Mouse (Mus musculus): ENCODE data around the gene Lcn4. TPM values are rescaled to one million over a fixed set of nuclear protein-coding genes. Genes with fewer than 3 reads are reported as not detected.
"Not testable (repeated sequence)": the region's sequence is repeated elsewhere in the genome, so short reads cannot be mapped to it uniquely, and the experiment has no call there.

The Lcn4 gene
- polyA plus RNA-seq (2014; fragmentation: Nextera tagmentation; extraction: Ambion mirVana), result not detected in 2 replicates

DNA sequence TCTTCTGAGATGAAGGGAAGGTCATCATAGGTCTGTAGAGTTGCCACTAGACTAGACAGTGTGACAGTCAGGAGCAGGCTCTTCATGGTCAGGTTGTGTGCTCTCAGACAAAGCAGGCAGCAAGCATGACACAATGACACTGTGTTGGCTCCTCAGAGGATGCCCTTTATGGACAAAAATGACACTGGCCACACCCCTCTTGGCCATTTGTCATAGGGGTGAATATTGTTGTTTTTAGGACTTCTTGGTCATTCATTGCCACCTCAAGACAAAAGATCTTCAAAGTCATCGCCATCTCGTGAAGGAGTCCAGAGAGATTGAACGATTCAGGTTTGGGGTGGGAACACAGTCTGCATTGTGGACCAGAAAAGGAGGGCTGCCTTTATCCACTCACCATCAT, at the start of gene Lcn4:
Gene Lcn4 (minus strand): TSS at position 101 of the 400 bp plus-strand sequence.
- Histone ChIP-seq H3K27me3 (replicated peaks; ENCODE audit: control insufficient read depth, insufficient read depth, low read length) (no peaks in the 10 kb centered on the region), H3K4me3 (ENCODE audit: low read depth, low read length) (no peak within 1 kb of the TSS), H3K4me1 (ENCODE audit: control insufficient read depth, insufficient read depth, low read length) (no peaks in the 10 kb centered on the region), H3K9ac (ENCODE audit: low read depth, low read length) (no peak within 1 kb of the TSS), H3K9me3 (ENCODE audit: control insufficient read depth, low read length) (no peaks in the 10 kb centered on the region), H3K4me2 (ENCODE audit: low read depth, low read length) (no peak within 1 kb of the TSS), H3K36me3 (ENCODE audit: control insufficient read depth, insufficient read depth, low read length) (no peaks in the 10 kb centered on the region), H3K27ac (replicated peaks; ENCODE audit: low read depth, low read length) (no peak within 1 kb of the TSS)
- no peak for DNase-seq (ENCODE audit: low spot score)
- 88% methylated on average over 3 of the region's 3 CpGs for WGBS
- ATAC-seq (ENCODE audit: low read depth), result no peak

DNA sequence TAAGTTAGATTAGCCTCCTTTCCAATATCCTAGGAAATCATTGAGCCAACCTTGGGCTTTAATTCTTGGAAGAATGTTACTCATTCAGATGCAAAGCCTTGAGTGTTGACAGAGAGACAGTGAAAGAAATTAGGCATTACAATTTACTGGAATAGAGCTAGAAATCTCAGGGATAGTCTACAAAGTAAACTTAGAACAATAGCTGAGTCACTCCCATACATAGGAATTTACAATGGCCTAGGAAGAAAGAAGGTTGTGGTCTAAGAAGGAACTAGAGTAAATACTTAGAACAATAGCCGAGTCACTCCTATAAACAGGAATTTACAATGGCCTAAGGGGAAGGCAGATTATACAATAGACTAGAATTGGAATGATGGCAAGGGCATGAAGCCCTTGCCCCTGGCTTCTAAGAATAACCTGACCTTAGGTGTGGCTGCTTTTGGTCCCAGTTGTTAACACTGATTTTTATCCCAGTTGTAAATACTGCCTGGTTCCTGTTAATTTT, 15.1 kb upstream of the Lcn4 start:
- Histone ChIP-seq H3K4me3 (ENCODE audit: low read depth, low read length) (no peak overlapping the region), H3K9me3 (ENCODE audit: control insufficient read depth, low read length) (no peaks in the 10 kb centered on the region), H3K4me1 (ENCODE audit: control insufficient read depth, insufficient read depth, low read length) (no peaks in the 10 kb centered on the region), H3K27me3 (replicated peaks; ENCODE audit: control insufficient read depth, insufficient read depth, low read length) (no peaks in the 10 kb centered on the region), H3K27ac (replicated peaks; ENCODE audit: low read depth, low read length) (no peak overlapping the region), H3K9ac (ENCODE audit: low read depth, low read length) (no peak overlapping the region), H3K4me2 (ENCODE audit: low read depth, low read length) (no peak overlapping the region), H3K36me3 (ENCODE audit: control insufficient read depth, insufficient read depth, low read length) (no peaks in the 10 kb centered on the region)
- ATAC-seq (ENCODE audit: low read depth), result no peak
- 77% methylated on average over 1 of the region's 1 CpGs for WGBS
- DNase-seq (ENCODE audit: low spot score), result no peak

DNA sequence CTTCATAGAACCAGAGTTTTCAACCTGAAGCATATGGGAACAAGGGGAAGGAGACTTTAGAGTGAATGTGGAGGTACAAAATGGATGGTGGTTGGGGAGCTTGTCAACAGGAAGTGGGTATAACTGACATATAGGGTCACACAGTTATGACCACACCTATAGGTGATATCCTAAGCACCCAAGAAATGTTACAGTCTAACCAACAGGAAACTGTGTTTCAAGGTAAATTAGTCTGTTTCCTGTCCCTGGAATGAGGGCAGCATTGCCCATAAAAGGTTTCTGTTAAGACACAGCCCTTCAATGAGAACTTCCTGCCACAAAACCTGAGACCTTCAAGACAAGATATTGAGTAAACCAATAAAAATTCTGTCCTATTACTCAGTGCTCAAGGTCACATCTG, 2.3 kb downstream of the Lcn4 start:
- Histone ChIP-seq H3K36me3 (ENCODE audit: control insufficient read depth, insufficient read depth, low read length) (no peaks in the 10 kb centered on the region), H3K4me1 (ENCODE audit: control insufficient read depth, insufficient read depth, low read length) (no peaks in the 10 kb centered on the region), H3K27me3 (replicated peaks; ENCODE audit: control insufficient read depth, insufficient read depth, low read length) (no peaks in the 10 kb centered on the region), H3K4me2 (ENCODE audit: low read depth, low read length) (no peak overlapping the region), H3K4me3 (ENCODE audit: low read depth, low read length) (no peak overlapping the region), H3K9ac (ENCODE audit: low read depth, low read length) (no peak overlapping the region), H3K27ac (replicated peaks; ENCODE audit: low read depth, low read length) (no peak overlapping the region), H3K9me3 (ENCODE audit: control insufficient read depth, low read length) (no peaks in the 10 kb centered on the region)
- DNase-seq (ENCODE audit: low spot score), result no peak
- ATAC-seq (ENCODE audit: low read depth), result no peak

DNA sequence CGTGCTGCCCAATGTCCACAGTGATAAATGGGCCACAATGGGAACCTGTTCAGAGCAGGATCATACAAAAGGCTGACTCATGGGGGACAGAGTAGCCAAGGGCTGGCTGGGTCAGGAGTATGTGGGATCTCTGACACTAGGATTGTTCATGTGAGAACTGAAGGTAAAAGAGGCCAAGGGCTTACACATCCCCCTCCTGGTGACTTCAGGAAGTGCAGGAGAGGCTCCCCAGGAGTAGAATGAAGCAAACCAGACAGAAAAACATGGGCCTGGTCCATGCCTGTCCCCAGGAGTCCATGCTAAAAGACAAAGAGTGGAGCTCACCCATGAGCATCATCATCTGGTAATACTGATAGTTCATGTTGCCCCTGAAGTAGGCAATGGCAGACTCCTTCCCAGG, 7.5 kb downstream of the Lcn4 start:
- H3K4me2 ChIP-seq (ENCODE audit: low read depth, low read length); H3K27ac ChIP-seq (replicated peaks; ENCODE audit: low read depth, low read length); H3K4me1 ChIP-seq (ENCODE audit: control insufficient read depth, insufficient read depth, low read length); H3K9ac ChIP-seq (ENCODE audit: low read depth, low read length); H3K9me3 ChIP-seq (ENCODE audit: control insufficient read depth, low read length); H3K36me3 ChIP-seq (ENCODE audit: control insufficient read depth, insufficient read depth, low read length); H3K27me3 ChIP-seq (replicated peaks; ENCODE audit: control insufficient read depth, insufficient read depth, low read length); ATAC-seq (ENCODE audit: low read depth); H3K4me3 ChIP-seq (ENCODE audit: low read depth, low read length): not testable (repeated sequence)
- 83% methylated on average over 1 of the region's 1 CpGs for WGBS
- peak; percentile 16 for DNase-seq (ENCODE audit: low spot score)

DNA sequence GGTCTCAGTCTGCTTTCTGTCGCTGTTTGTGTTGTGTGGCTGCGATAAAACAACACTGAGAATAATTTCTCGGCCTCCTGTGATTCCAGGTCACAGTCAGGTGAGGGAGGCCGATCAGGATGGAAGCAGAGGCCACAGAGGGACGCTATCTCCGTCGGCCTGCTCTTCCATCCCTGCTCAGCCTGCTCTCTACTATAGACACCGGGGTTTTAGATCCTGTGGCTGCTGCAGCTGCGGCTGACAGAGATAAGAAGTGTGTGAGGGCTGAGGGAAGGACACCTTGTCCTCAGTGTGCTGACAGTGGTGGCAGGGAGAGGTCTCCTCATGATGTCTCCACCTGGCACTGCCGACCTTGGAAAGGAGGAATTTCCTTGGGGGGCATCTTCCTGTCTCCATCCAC, 8.0 kb downstream of the Lcn4 start:
- WGBS, result 76% methylated on average over 10 of the region's 10 CpGs
- Histone ChIP-seq H3K9me3 (ENCODE audit: control insufficient read depth, low read length) (no peaks in the 10 kb centered on the region), H3K4me3 (ENCODE audit: low read depth, low read length) (no peak overlapping the region), H3K36me3 (ENCODE audit: control insufficient read depth, insufficient read depth, low read length) (no peaks in the 10 kb centered on the region), H3K4me2 (ENCODE audit: low read depth, low read length) (no peak overlapping the region), H3K27me3 (replicated peaks; ENCODE audit: control insufficient read depth, insufficient read depth, low read length) (no peaks in the 10 kb centered on the region), H3K4me1 (ENCODE audit: control insufficient read depth, insufficient read depth, low read length) (peaks cover 7% of the 10 kb centered on the region; the same call in 1 of the 2 replicates), H3K9ac (ENCODE audit: low read depth, low read length) (no peak overlapping the region), H3K27ac (replicated peaks; ENCODE audit: low read depth, low read length) (no peak overlapping the region)
- ATAC-seq (ENCODE audit: low read depth) (no peak), DNase-seq (ENCODE audit: low spot score) (no peak)

DNA sequence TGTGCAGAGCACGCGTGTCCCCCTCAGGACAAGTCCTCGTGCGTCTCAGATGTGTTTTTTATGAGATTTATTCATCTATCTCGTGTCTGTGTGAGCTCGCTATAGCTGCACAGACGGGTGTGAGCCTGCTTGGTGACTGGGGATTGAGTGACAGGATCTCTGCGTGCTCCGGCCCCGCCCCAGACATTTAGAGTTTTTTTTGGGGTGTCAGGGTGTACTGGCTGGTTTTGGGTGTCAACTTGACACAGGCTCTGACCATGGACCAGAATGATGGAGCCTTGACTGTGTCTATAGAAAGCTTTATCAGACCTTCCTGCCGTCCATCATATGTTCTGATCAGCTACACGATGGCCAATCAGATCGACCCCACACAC, 8.6 kb downstream of the Lcn4 start:
- no peaks in the 10 kb centered on the region for H3K36me3 ChIP-seq (ENCODE audit: control insufficient read depth, insufficient read depth, low read length)
- H3K27me3 ChIP-seq (replicated peaks; ENCODE audit: control insufficient read depth, insufficient read depth, low read length), result no peaks in the 10 kb centered on the region
- peaks cover 7% of the 10 kb centered on the region; the same call in 1 of the 2 replicates for H3K4me1 ChIP-seq (ENCODE audit: control insufficient read depth, insufficient read depth, low read length)
- H3K9ac ChIP-seq (ENCODE audit: low read depth, low read length), result no peak overlapping the region
- no peak overlapping the region for H3K27ac ChIP-seq (replicated peaks; ENCODE audit: low read depth, low read length)
- no peak for ATAC-seq (ENCODE audit: low read depth)
- H3K4me3 ChIP-seq (ENCODE audit: low read depth, low read length), result no peak overlapping the region
- no peak for DNase-seq (ENCODE audit: low spot score)
- no peaks in the 10 kb centered on the region for H3K9me3 ChIP-seq (ENCODE audit: control insufficient read depth, low read length)
- WGBS, result 76% methylated on average over 13 of the region's 13 CpGs
- H3K4me2 ChIP-seq (ENCODE audit: low read depth, low read length), result no peak overlapping the region

DNA sequence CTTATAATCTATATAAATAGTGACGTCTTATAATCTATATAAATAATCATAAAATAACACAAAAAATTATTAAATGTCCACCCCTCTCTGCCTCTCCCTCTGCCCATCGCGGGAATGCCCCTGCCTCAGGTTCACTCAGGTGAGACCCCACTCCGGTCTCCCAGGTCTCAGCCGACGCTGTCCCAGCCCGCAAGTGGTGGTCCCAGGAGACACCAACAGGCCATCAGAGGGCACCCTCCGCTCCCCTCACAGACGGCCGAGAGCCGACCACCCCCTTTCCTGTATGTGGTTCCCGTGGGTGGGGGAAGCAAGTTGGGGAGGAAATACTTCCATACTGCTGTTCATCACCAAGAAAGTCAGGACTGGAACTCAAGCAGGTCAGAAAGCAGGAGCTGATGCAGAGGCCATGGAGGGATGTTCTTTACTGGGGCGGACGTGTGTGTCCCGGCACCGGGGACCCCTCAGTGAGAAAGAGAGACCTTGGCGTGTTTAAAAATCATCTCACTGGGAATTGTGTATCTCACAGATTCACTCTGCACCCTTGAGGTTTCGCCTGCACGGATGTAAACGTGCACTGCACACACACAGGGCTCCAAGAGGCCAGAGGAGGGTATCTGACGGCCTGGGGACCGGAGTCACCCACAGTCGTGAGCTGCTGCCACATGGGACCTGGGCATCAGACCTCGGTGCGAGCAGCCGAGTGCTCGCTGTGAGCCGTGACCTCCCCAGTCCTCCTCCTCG, 9.1 kb downstream of the Lcn4 start:
- Histone ChIP-seq H3K4me3 (ENCODE audit: low read depth, low read length) (peak overlapping the region; percentile 28), H3K9me3 (ENCODE audit: control insufficient read depth, low read length) (no peaks in the 10 kb centered on the region), H3K27ac (replicated peaks; ENCODE audit: low read depth, low read length) (no peak overlapping the region), H3K4me2 (ENCODE audit: low read depth, low read length) (peak overlapping the region; percentile 64), H3K27me3 (replicated peaks; ENCODE audit: control insufficient read depth, insufficient read depth, low read length) (no peaks in the 10 kb centered on the region), H3K9ac (ENCODE audit: low read depth, low read length) (peak overlapping the region; percentile 55), H3K4me1 (ENCODE audit: control insufficient read depth, insufficient read depth, low read length) (peaks cover 7% of the 10 kb centered on the region; the same call in 1 of the 2 replicates), H3K36me3 (ENCODE audit: control insufficient read depth, insufficient read depth, low read length) (no peaks in the 10 kb centered on the region)
- DNase-seq (ENCODE audit: low spot score), result no peak
- WGBS, result 45% methylated on average over 29 of the region's 29 CpGs
- ATAC-seq (ENCODE audit: low read depth), result peak; percentile 22; the same call in 1 of the 2 replicates

DNA sequence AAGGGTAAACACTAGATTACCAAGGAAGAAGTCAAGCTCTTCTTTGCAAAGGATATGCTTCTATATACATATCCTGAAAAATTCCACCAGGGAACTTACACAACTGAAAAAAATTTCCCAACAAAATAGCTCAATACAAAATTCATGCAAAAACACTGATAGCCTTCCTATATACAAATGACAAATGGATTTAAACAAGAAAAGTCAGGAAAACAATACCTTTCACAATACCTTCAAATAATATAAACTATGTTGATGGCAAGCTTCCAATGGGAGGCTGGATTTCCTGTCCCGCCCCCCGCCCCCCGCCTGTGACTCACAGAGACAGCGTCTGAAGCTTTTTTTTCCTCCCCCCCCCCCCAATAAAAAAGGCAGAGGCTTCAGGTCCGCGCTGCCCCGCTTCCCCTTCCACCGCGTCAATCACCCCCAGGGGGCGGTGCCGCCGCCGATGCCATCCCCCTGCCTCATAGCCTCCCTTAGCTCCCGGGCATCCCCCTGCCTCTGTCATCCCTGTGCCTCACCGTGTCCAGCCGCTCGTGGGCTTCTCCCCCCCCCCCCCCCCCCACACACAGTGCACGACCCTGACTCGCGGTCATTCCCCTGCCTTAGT, 9.8 kb downstream of the Lcn4 start:
- Histone ChIP-seq H3K4me2 (ENCODE audit: low read depth, low read length) (peak overlapping the region; percentile 64), H3K27ac (replicated peaks; ENCODE audit: low read depth, low read length) (no peak overlapping the region), H3K9ac (ENCODE audit: low read depth, low read length) (peak overlapping the region; percentile 55), H3K4me1 (ENCODE audit: control insufficient read depth, insufficient read depth, low read length) (peaks cover 7% of the 10 kb centered on the region; the same call in 1 of the 2 replicates), H3K4me3 (ENCODE audit: low read depth, low read length) (peak overlapping the region; percentile 28), H3K9me3 (ENCODE audit: control insufficient read depth, low read length) (no peaks in the 10 kb centered on the region), H3K36me3 (ENCODE audit: control insufficient read depth, insufficient read depth, low read length) (no peaks in the 10 kb centered on the region), H3K27me3 (replicated peaks; ENCODE audit: control insufficient read depth, insufficient read depth, low read length) (no peaks in the 10 kb centered on the region)
- peak; percentile 35 for DNase-seq (ENCODE audit: low spot score)
- WGBS, result 5% methylated on average over 10 of the region's 20 CpGs
- ATAC-seq (ENCODE audit: low read depth), result peak; percentile 33; the same call in 1 of the 2 replicates
